Mouse (Mus musculus) T-helper 2 cell (primary cell): Measurements from ENCODE around the gene Brip1.
"Not testable (repeated sequence)": the region's sequence is repeated elsewhere in the genome, so short reads cannot be mapped to it uniquely, and the experiment has no call there.

Experiments
- in situ Hi-C: fragments of 300-600 bp; cut with MboI, MseI; formaldehyde crosslinking; loops from one replicate; pipeline ENCODE4 v1.15.1; 2025; ENCODE audit warnings: high pct_unique_total_duplicates

Brip1 gene

GRCm38 (mm10) chr11:86201037-86201786 lies at the start of gene Brip1:
TSS of gene Brip1 (minus strand) at chr11:86201193.
- in situ Hi-C loops = no loop called here

GRCm38 (mm10) chr11:86232446-86232845 lies 31.5 kb upstream of the Brip1 start:
- in situ Hi-C loops = no loop called here

- in situ Hi-C loops = no loop called here
Measured at GRCm38 (mm10) chr11:86231781-86232350, 30.9 kb upstream of the Brip1 start.

- in situ Hi-C loops = no loop called here
Measured at GRCm38 (mm10) chr11:86226646-86227180, 25.7 kb upstream of the Brip1 start.

- in situ Hi-C loops = no loop called here
Measured at GRCm38 (mm10) chr11:86225761-86226160, 24.8 kb upstream of the Brip1 start.

GRCm38 (mm10) chr11:86211803-86212202 lies 10.8 kb upstream of the Brip1 start:
- in situ Hi-C loops = no loop called here

GRCm38 (mm10) chr11:86209123-86209522 lies 8.1 kb upstream of the Brip1 start:
- in situ Hi-C loops = no loop called here

GRCm38 (mm10) chr11:86205876-86206275 lies 4.9 kb upstream of the Brip1 start:
- in situ Hi-C loops = no loop called here

- in situ Hi-C loops = no loop called here
Measured at GRCm38 (mm10) chr11:86205031-86205430, 4.0 kb upstream of the Brip1 start.

- in situ Hi-C loops = no loop called here
Measured at GRCm38 (mm10) chr11:86201901-86202675, 1.1 kb upstream of the Brip1 start.

- in situ Hi-C loops = no loop called here
Measured at GRCm38 (mm10) chr11:86200460-86201021, 452 bp downstream of the Brip1 start.

- in situ Hi-C loops = no loop called here
Measured at GRCm38 (mm10) chr11:86199733-86200132, 1.3 kb downstream of the Brip1 start.

GRCm38 (mm10) chr11:86185224-86185623 lies 15.8 kb downstream of the Brip1 start:
- in situ Hi-C loops = not testable (repeated sequence)

GRCm38 (mm10) chr11:86175833-86176232 lies 25.2 kb downstream of the Brip1 start:
- in situ Hi-C loops = no loop called here

- in situ Hi-C loops = no loop called here
Measured at GRCm38 (mm10) chr11:86174173-86174572, 26.8 kb downstream of the Brip1 start.

GRCm38 (mm10) chr11:86170743-86171142 lies 30.2 kb downstream of the Brip1 start:
- in situ Hi-C loops = no loop called here

- in situ Hi-C loops = no loop called here
Measured at GRCm38 (mm10) chr11:86160251-86160650, 40.7 kb downstream of the Brip1 start.

- in situ Hi-C loops = no loop called here
Measured at GRCm38 (mm10) chr11:86158950-86159349, 42.0 kb downstream of the Brip1 start.

GRCm38 (mm10) chr11:86155638-86156037 lies 45.4 kb downstream of the Brip1 start:
- in situ Hi-C loops = no loop called here

- in situ Hi-C loops = no loop called here
Measured at GRCm38 (mm10) chr11:86131324-86131723, 69.7 kb downstream of the Brip1 start.

GRCm38 (mm10) chr11:86117078-86117869 lies 83.7 kb downstream of the Brip1 start:
- in situ Hi-C loops = no loop called here
